Mouse (Mus musculus) cerebellum, adult 9-10 months (tissue): ENCODE data around the gene Tmem237.

Experiments used
- DNase-seq: peaks from one replicate; pipeline ENCODE4 v3.0.0; 2022

The Tmem237 gene

DNA sequence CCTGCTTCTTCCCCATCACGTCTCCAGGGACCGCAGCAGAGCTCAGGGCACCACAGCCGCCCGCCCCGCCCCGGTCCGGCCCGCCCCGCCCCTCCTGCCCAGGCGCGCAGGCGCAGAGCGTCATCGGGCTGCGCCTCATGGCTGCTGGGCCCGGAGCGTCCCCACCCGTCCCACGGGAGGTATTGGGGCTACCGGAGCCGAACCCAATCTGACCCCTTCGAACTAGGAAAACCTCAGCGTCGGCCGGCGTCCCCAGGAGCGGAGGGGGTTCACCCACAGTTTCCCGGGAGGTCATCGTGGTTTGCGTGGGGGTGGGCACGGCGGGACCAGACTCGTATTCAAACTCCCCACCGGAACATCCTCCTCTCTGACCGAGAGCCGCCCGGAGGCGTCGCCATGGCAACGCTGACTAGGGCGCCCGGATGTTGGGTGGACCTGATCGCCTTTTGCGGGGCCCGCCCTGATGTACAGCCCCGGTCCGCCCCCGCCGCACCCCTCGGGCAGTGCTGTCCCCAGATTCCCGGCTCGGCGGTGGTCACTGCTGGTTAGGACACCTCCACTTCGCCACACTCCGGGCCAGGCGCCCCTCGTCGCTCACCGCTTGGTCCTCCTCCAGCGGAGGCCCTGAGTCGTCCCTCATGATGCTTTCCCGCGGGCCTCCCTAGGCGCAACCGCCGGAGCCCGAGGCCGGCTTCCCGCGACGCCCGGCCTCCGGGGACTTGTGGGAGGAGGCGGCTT lies at the start of gene Tmem237:
Tmem237 (minus strand) TSS at position 689 of the 738 bp plus-strand sequence.
- peak; percentile 91 for DNase-seq

DNA sequence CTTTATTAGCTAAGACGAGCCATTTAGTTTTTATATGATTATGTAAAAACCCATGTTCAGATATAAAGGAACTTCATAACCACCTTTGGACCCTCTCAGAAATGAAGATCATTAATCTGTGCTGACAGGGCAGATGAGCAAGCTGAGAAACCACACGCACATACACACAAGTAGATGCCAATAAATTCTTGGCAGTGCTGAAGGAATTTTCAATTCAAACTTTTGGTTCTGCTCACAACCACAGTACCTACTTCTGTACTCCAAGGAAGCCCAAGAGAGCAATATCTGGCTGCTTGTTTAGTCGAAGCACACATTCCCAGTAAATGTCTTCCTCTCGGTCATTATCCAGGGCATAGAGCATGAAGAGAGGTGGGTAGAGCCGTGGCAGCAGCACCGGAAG lies 49.4 kb upstream of the Tmem237 start:
- no peak for DNase-seq

DNA sequence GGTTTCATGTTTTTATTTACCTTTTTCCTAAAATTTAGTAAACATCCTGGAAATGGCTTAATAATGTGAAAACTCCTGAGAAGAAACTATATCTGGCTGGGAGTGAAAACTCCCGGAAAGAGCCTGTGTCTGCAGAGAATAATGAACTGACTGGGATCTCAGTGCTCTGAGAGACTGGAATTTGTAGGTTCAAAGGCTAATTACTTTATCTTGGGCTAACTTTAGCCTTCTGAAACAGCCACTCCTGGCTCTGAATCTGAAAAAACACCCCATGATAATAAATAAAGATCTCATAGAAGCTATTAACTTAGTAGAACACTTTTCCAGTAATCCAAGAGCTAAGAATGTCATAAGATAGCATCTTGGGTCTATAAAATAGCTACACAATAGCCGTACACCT lies 48.3 kb upstream of the Tmem237 start:
- no peak for DNase-seq

DNA sequence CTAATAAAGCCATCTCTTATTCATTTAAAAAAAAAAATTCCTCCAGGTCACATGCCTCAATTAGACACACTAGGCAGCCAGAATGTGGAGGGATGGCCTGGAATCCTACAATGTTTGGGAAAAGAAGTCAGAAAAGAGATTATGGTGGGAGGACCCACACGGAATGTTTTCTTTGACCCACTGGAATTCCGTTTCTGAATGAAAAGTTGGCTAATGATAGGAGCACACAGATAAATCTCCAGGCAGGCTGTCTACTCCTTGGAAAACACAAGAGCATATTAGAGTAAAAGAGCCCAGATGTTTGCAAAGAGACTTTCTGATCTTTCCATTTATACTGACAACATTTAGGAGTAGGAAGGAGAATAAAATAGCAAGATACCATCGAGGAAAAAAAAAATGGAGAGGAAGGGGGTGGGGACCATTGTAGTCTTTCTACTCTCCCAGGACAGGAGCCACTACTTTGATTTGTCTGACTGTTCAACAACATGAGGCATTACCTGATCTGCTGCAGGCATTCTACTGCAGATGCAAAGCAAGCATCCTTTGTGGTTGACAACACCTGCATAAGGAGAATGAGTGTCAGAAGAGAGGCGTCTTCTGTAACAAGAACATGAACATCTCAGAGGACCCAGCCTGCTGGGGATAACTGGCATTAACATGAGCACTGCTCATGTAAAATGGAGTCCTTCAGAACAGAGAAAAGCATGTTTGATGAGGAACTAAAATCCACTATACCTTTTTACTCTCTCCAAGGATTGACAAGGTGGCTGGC lies 47.6 kb upstream of the Tmem237 start:
- DNase-seq = no peak

DNA sequence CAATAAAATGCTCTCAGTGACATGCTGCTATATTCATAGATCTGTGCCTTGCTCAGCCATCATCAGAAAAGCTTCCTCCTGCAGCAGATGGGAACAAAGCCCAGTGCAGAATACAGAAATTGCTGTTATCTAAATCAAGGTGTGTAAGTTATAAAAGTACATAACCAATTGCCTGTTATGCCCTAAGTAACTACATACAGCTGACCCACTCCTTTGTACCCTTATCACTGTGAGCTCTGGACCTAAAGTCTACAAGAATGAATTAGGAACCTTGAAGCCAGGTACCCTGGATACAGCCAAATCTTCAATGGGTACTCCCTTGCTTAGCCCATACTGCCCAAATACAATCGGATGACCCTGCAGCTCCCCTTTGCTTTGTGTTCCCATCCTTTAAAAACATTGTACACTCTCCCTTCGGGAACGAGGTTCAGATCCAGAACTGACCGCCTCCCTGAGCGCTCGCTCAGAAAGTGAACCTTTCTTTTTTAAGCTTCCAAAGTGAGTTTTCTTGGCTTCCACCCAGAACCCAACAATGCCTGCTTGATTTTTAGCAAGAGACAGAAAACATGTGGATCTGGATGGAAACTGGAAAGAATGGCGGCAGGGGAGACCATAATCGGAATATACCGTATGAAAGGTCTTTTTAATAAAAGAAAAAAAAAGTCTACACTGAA lies 46.2 kb upstream of the Tmem237 start:
- DNase-seq = no peak

DNA sequence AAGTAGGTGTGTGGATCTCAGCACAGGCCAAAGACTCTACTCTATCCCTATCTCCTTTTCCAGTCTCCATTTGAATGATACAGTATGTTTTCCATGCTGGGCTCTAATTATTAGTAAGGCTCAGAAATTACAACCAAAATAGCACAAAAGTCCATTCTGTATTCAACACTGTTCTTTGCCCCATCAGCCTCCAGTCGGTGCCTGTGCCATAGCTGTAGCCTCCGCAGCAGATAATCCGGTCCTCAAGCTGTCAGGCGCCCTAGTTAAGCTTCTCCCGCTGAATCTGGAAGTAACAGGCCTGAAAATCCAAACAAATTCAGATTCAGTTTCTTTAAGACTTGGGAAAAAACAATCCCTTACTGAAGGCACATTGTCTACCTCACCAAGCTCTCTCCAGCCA lies 43.7 kb upstream of the Tmem237 start:
- DNase-seq = no peak

DNA sequence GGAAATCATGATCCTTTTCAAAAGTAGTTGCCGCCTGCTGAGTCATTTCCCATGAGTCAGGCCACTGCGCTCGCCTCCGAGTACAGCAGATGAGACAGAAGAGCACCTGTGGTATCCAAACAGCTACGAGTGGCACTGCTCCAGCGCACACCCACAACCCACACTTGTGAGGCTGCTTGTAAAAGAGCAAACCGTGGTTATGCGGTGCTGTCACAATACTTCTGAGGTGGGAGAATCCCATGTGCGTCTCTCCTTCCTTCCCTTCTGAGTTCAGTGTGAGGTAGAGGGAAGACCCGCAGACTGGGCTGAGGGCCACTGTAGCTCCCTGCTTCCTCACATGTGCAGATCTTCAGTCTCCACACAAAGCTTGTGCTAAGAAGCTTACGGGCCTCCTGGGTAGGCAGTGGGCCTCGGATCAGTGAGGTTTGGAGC lies 42.8 kb upstream of the Tmem237 start, which contains the start of gene Mpp4:
Mpp4 (minus strand) TSS at position 360 of the 432 bp plus-strand sequence.
- DNase-seq = peak; percentile 48

DNA sequence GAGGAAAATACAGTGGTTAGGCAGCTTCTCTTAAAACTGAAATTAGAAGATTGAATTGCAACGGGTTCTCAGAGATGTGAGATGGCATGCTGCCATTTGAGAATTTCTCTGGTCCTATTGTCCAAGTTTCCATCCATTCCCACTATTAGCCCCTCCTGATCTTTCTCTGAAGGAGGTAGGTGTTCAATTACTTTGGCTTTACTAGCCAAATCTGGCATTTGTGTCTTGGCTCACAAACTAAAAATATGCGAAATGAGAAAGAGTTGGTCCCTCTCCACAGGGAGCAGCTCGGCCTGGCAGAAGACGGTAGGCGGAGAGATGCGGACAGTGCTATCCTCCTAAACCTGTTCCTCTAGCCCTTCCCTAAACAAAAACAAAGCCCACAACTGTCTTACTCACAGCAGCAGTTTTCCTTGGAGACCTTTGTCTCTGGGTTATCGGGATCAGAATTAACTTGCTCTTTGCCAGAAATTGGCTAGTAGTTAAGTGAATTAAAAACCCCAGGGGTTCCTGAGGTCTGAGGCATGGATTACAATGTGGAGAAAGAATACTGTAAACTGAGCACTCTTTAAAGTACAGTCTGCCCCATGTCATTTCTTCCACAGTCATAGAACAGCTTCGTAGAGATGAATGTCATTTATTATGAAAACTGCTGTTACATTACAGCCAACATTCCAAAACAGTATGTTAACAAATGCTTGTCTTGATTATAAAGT lies 42.3 kb upstream of the Tmem237 start:
- DNase-seq = peak; percentile 67

DNA sequence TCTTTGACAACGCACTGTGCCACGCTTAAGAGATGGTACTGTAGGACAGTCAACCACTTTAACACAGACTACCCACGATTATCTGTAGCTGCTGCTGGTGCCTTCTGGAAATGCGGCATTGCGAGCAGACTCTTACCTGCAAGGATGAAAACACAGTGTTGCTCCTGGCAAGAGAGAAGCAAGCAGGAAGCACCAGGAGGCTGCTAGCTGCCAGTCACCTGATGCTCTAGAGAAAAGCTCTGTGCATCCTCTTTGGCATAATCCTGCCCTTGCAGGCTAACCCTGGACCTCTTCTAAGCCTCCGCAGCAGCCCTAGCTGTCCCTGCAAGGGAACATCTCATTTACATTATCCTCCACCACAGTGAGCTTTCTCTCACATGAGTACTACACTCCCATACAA lies 41.2 kb upstream of the Tmem237 start:
- peak; percentile 66 for DNase-seq

DNA sequence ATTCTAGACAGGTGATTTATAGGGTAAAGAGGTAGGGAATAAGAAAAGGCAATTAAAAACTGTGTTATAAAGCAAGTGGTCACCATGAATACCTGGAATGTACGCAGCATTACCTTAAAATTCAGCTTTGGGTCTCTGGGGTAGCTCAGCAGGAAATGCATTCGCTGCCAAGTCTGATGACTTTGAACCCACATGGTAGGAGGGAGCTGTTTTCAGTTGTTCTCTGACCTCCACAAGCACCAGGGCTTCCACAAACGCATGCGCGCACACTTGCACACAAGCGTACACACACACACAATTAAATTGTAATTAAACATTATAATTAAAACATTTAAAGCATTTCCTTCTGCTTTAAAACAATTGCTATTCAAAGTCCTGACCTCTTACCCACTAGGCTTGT lies 40.7 kb upstream of the Tmem237 start:
- DNase-seq = no peak

DNA sequence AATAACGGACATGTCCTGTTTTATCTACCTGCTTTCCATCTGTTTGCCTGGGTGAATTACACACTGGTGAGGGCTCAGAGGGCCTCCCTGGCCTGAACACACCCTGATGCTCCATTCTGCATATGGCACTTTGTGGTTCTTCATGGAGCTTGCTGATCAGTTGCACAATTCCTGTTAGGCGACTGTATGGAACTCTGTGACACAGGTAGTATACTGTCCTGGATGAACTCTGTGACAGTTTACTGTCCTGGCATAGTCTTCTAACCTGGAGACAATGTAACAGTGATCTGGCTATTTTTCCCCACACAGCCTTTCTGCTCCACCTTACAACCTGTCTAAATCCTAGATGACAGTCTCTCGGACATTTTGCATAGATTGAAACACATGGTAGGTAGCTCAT lies 38.9 kb upstream of the Tmem237 start:
- DNase-seq = no peak

DNA sequence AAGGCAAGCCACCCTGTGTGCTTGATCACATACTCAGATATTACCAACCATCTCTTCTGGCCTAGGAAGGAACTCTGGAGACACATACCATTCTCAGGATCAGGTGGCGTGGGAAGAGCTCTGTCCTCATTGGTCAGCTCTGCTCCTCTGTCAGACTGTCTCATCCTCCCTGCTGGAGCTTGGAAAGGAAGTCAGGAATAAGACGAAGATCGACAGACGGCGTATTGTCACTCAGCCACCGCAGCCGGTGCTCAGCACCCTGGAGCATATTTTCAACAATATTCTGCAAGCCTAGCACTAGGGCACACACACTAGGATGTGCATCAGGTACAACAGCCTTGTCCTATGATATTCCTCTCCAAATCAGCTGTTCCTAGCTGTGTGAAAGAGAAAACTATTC lies 38.3 kb upstream of the Tmem237 start:
- DNase-seq = peak; percentile 43

DNA sequence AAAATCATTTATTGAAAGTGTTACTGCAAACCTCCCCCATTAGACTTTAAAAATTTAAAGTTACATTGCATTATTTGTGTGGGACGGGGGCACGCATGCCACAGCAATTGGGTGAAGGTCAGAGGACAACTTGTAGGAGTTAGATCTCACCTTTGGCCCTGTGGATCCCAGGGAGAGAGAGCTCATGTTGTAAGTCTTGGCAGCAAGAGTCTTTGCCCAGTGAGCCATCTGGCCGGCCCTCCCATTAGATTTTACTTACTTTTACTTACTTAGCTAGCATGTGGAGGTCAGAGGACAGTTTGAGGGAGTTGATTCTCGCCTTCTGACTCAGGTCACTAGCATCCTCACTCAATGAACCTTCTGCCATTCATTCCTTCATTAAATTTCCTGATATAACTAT lies 37.6 kb upstream of the Tmem237 start:
- DNase-seq = no peak

DNA sequence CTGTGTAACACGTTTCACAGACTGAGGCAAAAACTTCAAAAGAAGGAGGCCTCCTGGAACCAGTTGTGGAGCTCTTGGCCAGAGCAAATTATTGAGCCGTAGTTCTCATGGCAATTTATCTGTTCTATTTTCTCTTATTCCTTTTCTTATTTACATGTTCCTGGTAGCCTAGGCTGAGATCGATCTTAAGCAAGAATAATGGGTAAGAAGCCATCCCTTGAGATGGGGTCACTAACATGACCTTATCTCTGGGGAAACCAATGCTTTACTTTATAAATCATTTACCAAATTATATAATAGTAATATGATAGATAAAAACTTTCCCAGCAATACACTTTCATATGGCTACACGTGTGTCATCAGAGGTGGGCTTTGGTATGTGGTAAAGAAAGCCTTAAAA lies 32.1 kb upstream of the Tmem237 start:
- no peak for DNase-seq

DNA sequence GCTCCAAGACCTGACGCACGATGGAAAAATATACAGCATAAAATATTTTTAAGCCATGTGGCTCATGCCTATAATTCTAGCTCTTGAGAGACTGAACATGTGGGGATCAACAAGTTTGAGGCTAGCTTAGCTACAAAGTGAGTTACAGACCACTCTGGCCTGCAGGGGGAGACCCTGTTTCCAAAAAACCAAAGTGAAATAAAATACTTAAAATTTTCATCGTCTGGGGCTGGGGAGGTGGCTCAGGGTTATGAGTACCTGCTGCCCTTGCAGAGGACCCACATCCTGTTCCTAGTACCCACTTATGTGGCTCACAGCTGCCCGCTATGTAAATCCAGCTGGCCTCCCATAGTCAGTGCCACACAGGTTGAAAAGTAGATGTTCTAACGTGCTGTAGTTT lies 30.3 kb upstream of the Tmem237 start:
- no peak for DNase-seq

DNA sequence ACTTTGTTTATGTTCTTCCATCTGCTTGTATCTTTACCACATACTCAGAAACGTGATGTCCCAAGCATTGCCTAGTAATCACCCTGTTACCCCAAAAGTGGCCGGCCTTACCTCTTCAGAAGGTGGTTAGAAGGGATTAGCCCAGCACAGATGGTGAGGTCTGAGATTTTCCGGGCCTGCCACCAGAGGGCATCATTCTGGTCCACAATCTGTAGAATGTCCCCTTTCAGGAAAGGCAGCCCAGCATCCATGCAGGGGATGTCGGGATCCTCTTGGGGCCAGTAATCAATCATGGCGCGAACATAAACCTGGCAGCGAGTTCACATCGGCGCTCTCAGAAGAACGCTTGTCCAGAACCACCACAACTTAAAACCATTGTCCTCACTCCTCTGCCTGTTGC lies 24.3 kb upstream of the Tmem237 start:
- DNase-seq = peak; percentile 64

DNA sequence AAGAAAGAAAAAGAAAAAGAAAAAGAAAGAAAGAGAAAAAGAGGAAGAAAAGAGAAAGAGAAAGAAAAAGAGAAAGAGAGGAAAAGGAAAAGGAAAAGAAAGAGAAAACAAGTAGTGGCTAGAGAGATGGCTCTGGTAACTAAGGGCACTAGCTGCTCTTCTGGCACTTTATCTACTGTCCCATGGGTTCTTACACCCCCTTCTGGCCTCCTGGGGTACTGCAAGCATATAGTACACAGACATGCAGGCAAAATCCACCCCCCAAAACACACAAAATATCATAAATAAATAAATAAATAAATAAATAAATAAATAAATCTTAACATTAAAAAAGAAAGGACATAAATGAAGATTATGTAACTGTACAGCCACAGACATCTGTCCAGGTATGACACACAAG lies 22.6 kb upstream of the Tmem237 start:
- DNase-seq = peak; percentile 51

DNA sequence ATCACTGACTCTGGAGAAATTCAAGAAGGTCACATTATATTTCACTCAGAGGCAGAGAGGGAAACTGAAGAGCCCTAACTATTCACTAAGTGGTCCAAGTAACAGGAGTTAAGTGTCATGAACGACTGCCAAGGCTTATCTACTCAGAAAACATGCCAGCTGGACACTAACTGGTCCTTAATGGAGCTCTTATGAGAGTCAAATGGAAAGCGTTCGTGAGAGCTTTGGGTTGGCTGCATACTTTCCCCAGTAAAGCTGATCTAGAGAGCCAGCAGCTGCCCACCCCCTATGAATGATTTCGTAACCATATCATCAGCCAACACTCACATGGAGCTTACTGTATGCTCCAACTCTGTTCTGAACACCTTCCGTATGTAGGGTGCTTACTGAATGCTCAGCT lies 14.2 kb upstream of the Tmem237 start:
- DNase-seq = no peak

DNA sequence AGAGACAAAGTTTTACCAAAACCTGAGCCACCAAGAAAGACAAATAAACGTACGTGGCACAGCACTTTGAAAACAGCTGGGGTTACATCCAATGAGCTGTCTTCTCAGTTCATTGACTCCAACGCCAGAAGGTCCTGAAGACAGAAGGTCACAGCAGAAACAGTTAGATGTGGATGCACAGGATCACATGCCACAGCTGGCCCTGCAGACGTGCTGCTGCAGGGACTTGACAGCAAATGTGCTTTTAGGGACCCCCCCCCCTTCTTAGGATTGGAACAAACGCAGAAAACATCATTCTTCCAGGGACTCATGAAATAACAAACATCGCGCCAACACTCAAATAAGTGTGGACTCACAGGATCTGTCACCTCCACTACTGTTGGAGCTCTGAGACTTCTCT lies 8.7 kb upstream of the Tmem237 start:
- DNase-seq = no peak

DNA sequence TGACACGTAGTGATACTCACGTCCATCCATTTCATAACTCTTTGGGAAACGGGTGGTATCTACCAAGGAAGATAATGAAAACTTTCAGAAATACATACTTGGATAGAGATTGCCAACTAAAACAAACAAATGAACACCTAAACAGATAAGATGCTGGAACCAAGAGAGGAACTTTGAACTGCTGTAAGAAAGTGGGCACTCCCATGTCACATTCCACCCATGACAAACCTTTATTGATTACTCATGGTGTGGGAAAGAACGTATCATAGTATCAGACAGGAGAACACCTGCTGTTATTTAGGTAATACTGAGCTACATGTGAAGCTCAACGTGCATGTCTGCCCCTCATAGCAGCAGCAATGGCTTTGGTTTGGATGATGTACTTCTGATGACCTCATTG lies 5.3 kb upstream of the Tmem237 start:
- no peak for DNase-seq

DNA sequence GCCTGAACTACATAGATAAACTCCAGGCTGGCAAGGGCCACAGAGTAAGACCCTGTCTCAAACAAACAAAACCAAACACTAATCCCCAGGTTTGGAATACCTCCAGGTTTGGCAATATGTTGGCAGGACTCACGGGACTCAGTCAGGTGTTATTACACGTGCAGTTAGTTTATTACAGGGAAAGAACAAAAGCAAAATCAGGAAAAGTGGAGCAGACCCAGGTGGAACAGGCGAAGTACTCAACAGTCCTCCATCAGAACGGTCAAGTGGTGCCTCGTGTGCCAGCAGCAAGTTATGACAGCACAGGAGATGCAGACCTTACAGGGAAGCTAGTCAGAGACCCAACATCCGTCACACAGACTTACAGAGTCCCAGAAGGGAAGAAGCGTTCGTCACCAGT lies 9.7 kb downstream of the Tmem237 start:
- DNase-seq = no peak

DNA sequence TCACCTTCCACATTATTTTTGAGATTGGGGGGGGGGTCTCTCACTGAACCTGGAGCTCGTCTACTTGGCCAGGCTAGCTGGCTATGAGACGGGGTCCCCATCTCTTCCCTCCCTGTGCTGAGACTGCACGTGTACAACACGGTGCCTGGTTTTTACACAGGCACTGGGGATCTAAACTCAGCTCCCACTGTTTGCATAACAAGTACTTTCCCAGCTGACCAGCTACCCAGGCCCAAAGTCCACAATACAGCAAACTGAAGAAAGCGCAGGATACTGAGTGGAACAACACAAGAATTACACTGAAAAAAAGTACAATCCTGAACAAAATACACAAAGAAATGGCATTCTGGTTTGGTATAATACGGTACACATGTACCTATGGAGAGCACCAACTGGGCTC lies 18.1 kb downstream of the Tmem237 start:
- DNase-seq = no peak

DNA sequence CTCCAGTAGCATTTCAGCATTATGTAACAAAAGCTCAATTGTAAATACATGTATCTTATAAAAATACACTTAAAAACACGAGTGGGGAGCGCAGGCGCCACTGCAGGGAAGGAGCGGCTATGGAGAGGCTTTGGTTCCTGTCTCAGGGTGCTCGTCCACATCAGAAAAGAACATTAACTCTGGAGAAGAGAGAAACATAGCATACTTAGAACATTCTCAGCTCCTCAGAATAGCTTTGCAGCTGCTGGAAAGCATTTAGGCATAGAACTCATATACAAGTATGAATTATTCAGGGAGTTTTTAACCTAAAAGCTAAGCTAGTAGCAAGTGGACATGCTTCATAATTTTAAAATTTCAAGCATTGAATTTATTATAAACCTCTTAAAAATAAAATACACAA lies 19.2 kb downstream of the Tmem237 start:
- DNase-seq = no peak
